In the genomic region with DNA sequence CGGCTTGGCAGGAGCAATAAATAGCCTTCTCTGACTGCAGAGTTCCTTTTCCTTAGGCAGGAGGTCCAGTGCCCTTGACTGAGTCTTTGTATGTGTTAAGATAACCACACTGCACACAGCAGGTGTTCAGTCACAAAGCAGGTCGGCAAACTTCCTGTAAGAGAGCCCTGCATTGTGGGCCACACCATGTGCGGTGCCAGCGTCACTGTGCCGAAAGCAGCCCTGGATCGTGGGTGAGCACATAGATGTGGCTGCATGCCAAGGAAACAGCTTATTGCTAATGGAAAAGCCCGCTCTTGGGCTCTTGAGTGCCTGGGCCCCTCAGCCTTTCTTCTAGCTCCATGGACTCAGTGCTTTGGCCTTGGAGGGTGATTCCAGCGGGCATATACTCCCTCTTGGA, we compare ENCODE assay signal across 8 mouse cellular contexts. TPM values are rescaled to one million over a fixed set of nuclear protein-coding genes. Genes with fewer than 3 reads are reported as not detected.
A peak's percentile ranks its signal among the peaks of the same experiment; 100 is the strongest.
DNase-seq lines count a peak whose midpoint lies in the region; ATAC-seq and TF ChIP-seq lines count a peak whose summit lies in the region.

No protein-coding gene starts in this region.

- H3K9me3 ChIP-seq in limb, embryonic 14.5 days (ENCODE audit: control insufficient read depth, low read length): no peaks in the 10 kb centered on the region
- no peaks in the 10 kb centered on the region for H3K9me3 ChIP-seq in limb, embryonic 10.5 days (replicated peaks)
- no peaks in the 10 kb centered on the region for H3K9me3 ChIP-seq in embryonic facial prominence, embryonic 15.5 days (replicated peaks)
- H3K9me3 ChIP-seq in stomach, embryonic 14.5 days (ENCODE audit: control insufficient read depth, low read depth, low read length): no peaks in the 10 kb centered on the region

- DNase-seq in limb, embryonic 14.5 days (ENCODE audit: low spot score): peak; percentile 68
- no peak for DNase-seq in limb, embryonic 10.5 days (ENCODE audit: low spot score)
- DNase-seq in left cerebral cortex, adult 9 months (ENCODE audit: low spot score in 2 of 2): peak; percentile 50 to 85
- no peak for DNase-seq in urinary bladder, postnatal 10 days (ENCODE audit: low spot score)
- DNase-seq in ovary, postnatal 10 days (ENCODE audit: low spot score): no peak

- H3K9ac ChIP-seq in limb, embryonic 14.5 days (ENCODE audit: low read depth, low read length, severe bottlenecking): no peak overlapping the region
- H3K9ac ChIP-seq in embryonic facial prominence, embryonic 15.5 days: no peak overlapping the region
- H3K9ac ChIP-seq in stomach, embryonic 14.5 days (replicated peaks; ENCODE audit: low read depth, low read length): 0 out of 2 replicates have a peak overlapping the region, but pooled peaks have one; percentile 6

- TF ChIP-seq POLR2A in limb, embryonic 14.5 days (IDR thresholded peaks at IDR 0.05; ENCODE audit: borderline replicate concordance, extremely low read depth, insufficient read depth, insufficient read length): no peak

- H3K27ac ChIP-seq in limb, embryonic 14.5 days (replicated peaks; ENCODE audit: low read depth, low read length): no peak overlapping the region
- H3K27ac ChIP-seq in limb, embryonic 10.5 days: no peak overlapping the region
- H3K27ac ChIP-seq in embryonic facial prominence, embryonic 15.5 days (replicated peaks): no peak overlapping the region
- H3K27ac ChIP-seq in stomach, embryonic 14.5 days (ENCODE audit: low read length): no peak overlapping the region

- peaks cover 19% of the 10 kb centered on the region for H3K4me1 ChIP-seq in limb, embryonic 14.5 days (ENCODE audit: control insufficient read depth, insufficient read depth, low read length)
- H3K4me1 ChIP-seq in limb, embryonic 10.5 days: peaks cover 36% of the 10 kb centered on the region
- peaks cover 14% of the 10 kb centered on the region for H3K4me1 ChIP-seq in embryonic facial prominence, embryonic 15.5 days
- 0 out of 2 replicates have a peak, but pooled peaks cover 5% of the 10 kb centered on the region for H3K4me1 ChIP-seq in stomach, embryonic 14.5 days (ENCODE audit: control insufficient read depth, insufficient read depth, low read length)

- WGBS in limb, embryonic 14.5 days: 54% methylated on average over 8 of the region's 8 CpGs
- 84% methylated on average over 8 of the region's 8 CpGs for whole genome bisulfite sequencing in limb, embryonic 10.5 days
- 59% methylated on average over 8 of the region's 8 CpGs for WGBS in embryonic facial prominence, embryonic 15.5 days
- WGBS in stomach, embryonic 14.5 days: 67% methylated on average over 8 of the region's 8 CpGs

- no peak overlapping the region for H3K4me2 ChIP-seq in limb, embryonic 14.5 days (replicated peaks; ENCODE audit: low read depth, low read length, severe bottlenecking)
- no peak overlapping the region for H3K4me2 ChIP-seq in embryonic facial prominence, embryonic 15.5 days (replicated peaks)
- no peak overlapping the region for H3K4me2 ChIP-seq in stomach, embryonic 14.5 days (replicated peaks; ENCODE audit: low read depth, low read length)

- H3K36me3 ChIP-seq in limb, embryonic 14.5 days (ENCODE audit: control insufficient read depth, insufficient read depth, low read length): no peaks in the 10 kb centered on the region
- no peaks in the 10 kb centered on the region for H3K36me3 ChIP-seq in limb, embryonic 10.5 days
- H3K36me3 ChIP-seq in embryonic facial prominence, embryonic 15.5 days: no peaks in the 10 kb centered on the region
- H3K36me3 ChIP-seq in stomach, embryonic 14.5 days (ENCODE audit: control insufficient read depth, insufficient read depth, low read length): no peaks in the 10 kb centered on the region

- no peak overlapping the region for H3K4me3 ChIP-seq in limb, embryonic 14.5 days (replicated peaks; ENCODE audit: low read length)
- H3K4me3 ChIP-seq in limb, embryonic 10.5 days: no peak overlapping the region
- no peak overlapping the region for H3K4me3 ChIP-seq in embryonic facial prominence, embryonic 15.5 days (replicated peaks)
- no peak overlapping the region for H3K4me3 ChIP-seq in stomach, embryonic 14.5 days (ENCODE audit: low read depth, low read length)

- no peaks in the 10 kb centered on the region for H3K27me3 ChIP-seq in limb, embryonic 14.5 days (ENCODE audit: control insufficient read depth, insufficient read depth, low read length)
- H3K27me3 ChIP-seq in limb, embryonic 10.5 days (ENCODE audit: low read depth, poor library complexity, severe bottlenecking): peaks cover 45% of the 10 kb centered on the region
- H3K27me3 ChIP-seq in embryonic facial prominence, embryonic 15.5 days: no peaks in the 10 kb centered on the region
- H3K27me3 ChIP-seq in stomach, embryonic 14.5 days (ENCODE audit: control insufficient read depth, insufficient read depth, low read length): no peaks in the 10 kb centered on the region

- ATAC-seq in limb, embryonic 14.5 days (ENCODE audit: low FRiP score, low read depth): no peak
- ATAC-seq in embryonic facial prominence, embryonic 15.5 days (ENCODE audit: insufficient number of reproducible peaks, low FRiP score, low TSS enrichment, low read depth): peak; percentile 61
- ATAC-seq in stomach, embryonic 14.5 days (ENCODE audit: insufficient number of reproducible peaks, insufficient read depth, low FRiP score, low read depth): 0 out of 2 replicates have a peak, but pooled peaks have one; percentile 2
- ATAC-seq in megakaryocyte-erythroid progenitor cell, adult 5-6 weeks (replicated peaks; ENCODE audit: low FRiP score, low TSS enrichment, poor library complexity, severe bottlenecking): no peak

RNA-seq across cellular contexts. Expression of a gene that starts 16.8 kb away (rescaled TPM):
- 17.3 and 25.0 TPM in 2 replicates for polyA plus RNA-seq in limb, embryonic 14.5 days (2012; rRNA removed)
- polyA plus RNA-seq in limb, embryonic 14.5 days (2014; fragmentation: Nextera tagmentation; extraction: Ambion mirVana): 7.6 and 8.7 TPM in 2 replicates
- 1.3 and 3.8 TPM in 2 replicates for polyA plus RNA-seq in limb, embryonic 10.5 days (2016; fragmentation: Nextera tagmentation; extraction: Ambion mirVana)
- 7.4 and 7.9 TPM in 2 replicates for polyA plus RNA-seq in embryonic facial prominence, embryonic 15.5 days (2015; fragmentation: Nextera tagmentation; extraction: Ambion mirVana)
- 2.1 and 3.6 TPM in 2 replicates for polyA plus RNA-seq in stomach, embryonic 14.5 days (2014; fragmentation: Nextera tagmentation; extraction: Ambion mirVana)
- total RNA-seq in megakaryocyte-erythroid progenitor cell, adult 5-6 weeks (2014; fragmentation: Nextera tagmentation): not detected in 2 replicates
- 0.30 and 0.38 TPM in 2 replicates for total RNA-seq in megakaryocyte-erythroid progenitor cell, adult 5-6 weeks (2017)

RNA-seq across cellular contexts. Expression of a gene that starts 54.2 kb away (rescaled TPM):
- 19.6 and 20.6 TPM in 2 replicates for polyA plus RNA-seq in limb, embryonic 14.5 days (2012; rRNA removed)
- polyA plus RNA-seq in limb, embryonic 14.5 days (2014; fragmentation: Nextera tagmentation; extraction: Ambion mirVana): 8.9 and 10.2 TPM in 2 replicates
- 16.6 and 19.4 TPM in 2 replicates for polyA plus RNA-seq in limb, embryonic 10.5 days (2016; fragmentation: Nextera tagmentation; extraction: Ambion mirVana)
- 11.2 and 11.7 TPM in 2 replicates for polyA plus RNA-seq in embryonic facial prominence, embryonic 15.5 days (2015; fragmentation: Nextera tagmentation; extraction: Ambion mirVana)
- 12.3 and 15.2 TPM in 2 replicates for polyA plus RNA-seq in stomach, embryonic 14.5 days (2014; fragmentation: Nextera tagmentation; extraction: Ambion mirVana)
- 9.8 and 14.0 TPM in 2 replicates for total RNA-seq in megakaryocyte-erythroid progenitor cell, adult 5-6 weeks (2014; fragmentation: Nextera tagmentation)
- 14.2 and 23.5 TPM in 2 replicates for total RNA-seq in megakaryocyte-erythroid progenitor cell, adult 5-6 weeks (2017)

Comparison
In these comparisons a context has a peak if more than half of its experiments do, and no peak if none do; other contexts are left out.
1. DNase-seq: peak in limb, embryonic 14.5 days (single experiment) and left cerebral cortex, adult 9 months (2 of 2); none in limb, embryonic 10.5 days (single experiment), urinary bladder, postnatal 10 days (single experiment) and ovary, postnatal 10 days (single experiment).
2. ATAC-seq: peak in embryonic facial prominence, embryonic 15.5 days (single experiment) and stomach, embryonic 14.5 days (single experiment); none in limb, embryonic 14.5 days (single experiment) and megakaryocyte-erythroid progenitor cell, adult 5-6 weeks (single experiment).